Mouse (Mus musculus): Measurements from ENCODE around the gene Mpz. TPM values are rescaled to one million over a fixed set of nuclear protein-coding genes. Genes with fewer than 3 reads are reported as not detected.

The Mpz gene
- not detected for polyA plus RNA-seq (2017; shearing (Covaris generic))

GRCm38 (mm10) chr1:171149974-171150760 is at the start of gene Mpz, which contains the start of gene Sdhc:
TSS of gene Mpz (plus strand) at chr1:171150711.
TSS of gene Sdhc (minus strand) at chr1:171150603.
- ATAC-seq: peak; percentile 100

- ATAC-seq: no peak
Observed at GRCm38 (mm10) chr1:171101033-171101432, 49.5 kb upstream of the Mpz start.

DNA sequence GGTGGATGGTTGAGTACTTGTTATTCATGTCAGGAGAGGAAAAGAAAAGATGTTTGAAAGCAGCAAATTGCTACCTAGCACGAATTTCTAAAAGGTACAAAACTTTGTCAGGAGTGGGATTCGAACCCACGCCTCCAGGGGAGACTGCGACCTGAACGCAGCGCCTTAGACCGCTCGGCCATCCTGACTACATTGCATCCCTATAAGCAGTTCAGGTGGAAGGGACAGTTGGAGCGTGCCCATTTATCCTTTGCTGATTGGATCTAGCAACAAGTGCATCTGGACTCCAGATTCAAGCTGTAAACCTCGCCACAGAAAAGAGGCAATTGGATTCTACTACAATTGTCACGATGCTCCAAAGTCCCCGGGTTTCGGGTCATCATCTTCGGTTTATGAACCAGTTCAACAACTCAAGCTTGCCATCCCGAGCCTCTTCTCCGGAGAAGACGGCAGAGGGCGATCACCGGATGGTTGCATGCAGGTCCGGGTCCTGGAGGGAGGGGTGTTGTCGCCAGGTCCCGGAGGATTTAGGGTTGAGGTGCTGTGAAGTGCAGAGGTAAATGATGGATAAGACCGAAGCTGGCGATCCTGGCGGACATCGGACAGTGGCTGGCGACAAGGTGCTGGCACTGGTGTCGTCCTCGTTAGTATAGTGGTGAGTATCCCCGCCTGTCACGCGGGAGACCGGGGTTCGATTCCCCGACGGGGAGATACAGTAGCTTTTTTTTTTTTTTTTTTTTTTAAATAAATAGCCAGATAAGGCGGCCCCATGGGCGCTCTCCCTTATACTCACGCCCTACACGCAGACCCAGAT is 48.6 kb upstream of the Mpz start:
- peak; percentile 70 for ATAC-seq

DNA sequence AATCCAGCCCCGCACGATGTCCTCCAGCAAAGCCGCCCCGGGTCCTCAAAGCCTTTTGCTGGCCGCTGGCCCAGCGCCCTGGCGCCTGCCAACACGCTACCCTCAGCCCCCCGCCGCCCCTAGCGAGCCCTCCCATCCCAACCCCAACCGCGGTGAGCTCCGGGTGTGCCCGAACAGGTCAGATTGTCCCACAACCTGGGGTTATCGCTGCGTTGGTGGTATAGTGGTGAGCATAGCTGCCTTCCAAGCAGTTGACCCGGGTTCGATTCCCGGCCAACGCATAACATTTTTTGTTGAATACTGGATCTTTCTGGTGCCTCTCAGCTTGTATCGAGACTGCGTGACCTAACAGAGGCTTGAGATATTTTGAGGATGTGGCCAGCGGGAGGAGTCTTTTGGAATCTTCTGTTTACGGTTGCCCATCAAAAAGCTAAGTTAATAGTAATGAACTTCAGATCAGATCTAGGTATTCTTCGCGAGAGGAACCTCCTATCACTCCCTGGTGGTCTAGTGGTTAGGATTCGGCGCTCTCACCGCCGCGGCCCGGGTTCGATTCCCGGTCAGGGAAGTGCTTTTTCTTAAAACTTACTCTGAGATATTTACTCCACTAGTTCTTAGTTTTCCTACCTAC is 47.8 kb upstream of the Mpz start:
- ATAC-seq: peak; percentile 57

- peak; percentile 36 for ATAC-seq
Observed at GRCm38 (mm10) chr1:171103179-171103840, 47.2 kb upstream of the Mpz start.

GRCm38 (mm10) chr1:171105226-171105625 is 45.3 kb upstream of the Mpz start:
- ATAC-seq: no peak

- ATAC-seq: no peak
Observed at GRCm38 (mm10) chr1:171109620-171110019, 40.9 kb upstream of the Mpz start.

GRCm38 (mm10) chr1:171110659-171111019 is 39.9 kb upstream of the Mpz start:
- ATAC-seq: no peak

GRCm38 (mm10) chr1:171111020-171111780 is 39.3 kb upstream of the Mpz start:
- ATAC-seq: peak; percentile 77

- peak; percentile 1 for ATAC-seq
Observed at GRCm38 (mm10) chr1:171111781-171112575, 38.5 kb upstream of the Mpz start.

GRCm38 (mm10) chr1:171112986-171113385 is 37.5 kb upstream of the Mpz start:
- ATAC-seq: no peak

DNA sequence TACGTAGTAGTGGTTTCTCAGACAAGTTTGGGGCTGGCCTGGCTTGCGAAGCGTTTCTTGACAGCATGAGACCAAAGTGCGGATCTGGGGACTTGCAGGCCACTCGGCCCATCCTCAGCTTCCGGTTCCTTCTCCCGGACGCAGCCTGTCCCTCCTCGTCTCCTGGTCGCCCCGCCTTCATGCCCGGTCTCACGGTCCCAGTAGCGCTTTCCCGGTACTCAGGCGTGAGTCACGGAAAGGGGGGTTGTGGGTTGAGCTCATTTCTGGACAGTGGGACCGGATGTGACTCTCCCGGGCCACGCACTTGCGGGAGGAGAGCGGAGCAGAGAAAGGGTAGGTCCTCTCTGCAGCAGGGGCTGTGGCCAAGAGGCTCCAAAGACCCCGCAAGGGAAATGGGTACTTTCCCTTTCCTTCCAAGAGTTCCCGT is 36.6 kb upstream of the Mpz start, which contains the start of gene Cfap126:
TSS of gene Cfap126 (plus strand) at position 46 of the 427 bp plus-strand sequence.
- ATAC-seq: peak; percentile 38

DNA sequence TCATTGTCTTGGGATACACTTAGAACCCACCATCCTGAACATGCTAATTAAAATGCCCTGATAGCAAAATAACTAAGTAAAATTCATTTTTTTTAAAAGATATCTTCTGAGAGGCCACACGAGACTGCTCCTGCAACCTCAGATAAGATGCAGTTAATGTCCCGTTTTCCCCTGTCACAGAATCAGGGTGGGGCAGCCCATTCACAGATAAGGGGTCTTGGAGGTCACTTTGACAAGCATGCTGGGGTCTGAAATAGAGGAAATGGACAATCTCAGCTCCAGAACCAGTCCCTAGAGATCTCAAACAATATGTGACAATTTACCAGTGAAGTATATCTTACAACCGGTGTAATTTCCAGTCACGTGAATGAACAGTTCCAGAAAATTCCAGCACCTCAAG is 34.2 kb upstream of the Mpz start:
- ATAC-seq: no peak

DNA sequence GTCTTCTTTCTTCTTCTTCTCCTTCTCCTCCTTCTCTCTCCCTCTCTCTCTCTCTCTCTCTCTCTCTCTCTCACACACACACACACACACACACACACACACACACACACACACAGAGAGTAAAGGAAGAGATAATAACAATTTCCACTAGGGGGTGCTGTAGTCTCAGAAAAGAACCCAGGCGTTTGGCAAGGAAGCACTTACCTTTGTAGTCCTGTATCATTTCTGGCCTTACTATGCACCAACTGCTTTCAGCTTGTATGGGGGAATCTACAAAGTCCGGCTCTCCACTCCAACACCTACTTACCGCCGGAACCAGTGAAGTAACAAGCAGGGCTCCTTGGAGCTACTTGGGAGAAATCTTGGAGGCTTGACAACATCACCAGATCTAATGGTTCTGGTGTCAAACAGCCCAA is 32.2 kb upstream of the Mpz start:
- peak; percentile 50 for ATAC-seq

- ATAC-seq: no peak
Observed at GRCm38 (mm10) chr1:171118996-171119395, 31.5 kb upstream of the Mpz start.

DNA sequence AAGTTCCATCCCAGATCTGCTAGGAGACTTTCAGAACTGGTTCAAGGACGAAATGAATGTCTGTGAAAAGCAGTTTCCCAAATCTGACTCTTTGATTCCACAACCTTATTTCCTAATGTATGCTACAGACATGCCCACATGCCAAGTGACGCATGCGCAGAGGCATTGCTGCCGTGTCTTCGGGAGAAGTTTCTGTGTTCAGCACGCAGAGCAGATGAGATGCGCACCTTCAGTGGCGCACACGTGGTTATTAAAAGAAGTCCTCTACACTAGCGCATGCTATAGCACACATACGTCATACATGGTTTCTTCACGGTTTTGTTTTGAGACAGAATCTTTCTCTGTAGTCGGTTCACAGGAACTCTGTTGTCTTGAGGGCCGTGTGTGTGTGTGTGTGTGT is 31.1 kb upstream of the Mpz start:
- no peak for ATAC-seq

GRCm38 (mm10) chr1:171120893-171121292 is 29.6 kb upstream of the Mpz start:
- no peak for ATAC-seq

GRCm38 (mm10) chr1:171121839-171122238 is 28.7 kb upstream of the Mpz start:
- no peak for ATAC-seq

DNA sequence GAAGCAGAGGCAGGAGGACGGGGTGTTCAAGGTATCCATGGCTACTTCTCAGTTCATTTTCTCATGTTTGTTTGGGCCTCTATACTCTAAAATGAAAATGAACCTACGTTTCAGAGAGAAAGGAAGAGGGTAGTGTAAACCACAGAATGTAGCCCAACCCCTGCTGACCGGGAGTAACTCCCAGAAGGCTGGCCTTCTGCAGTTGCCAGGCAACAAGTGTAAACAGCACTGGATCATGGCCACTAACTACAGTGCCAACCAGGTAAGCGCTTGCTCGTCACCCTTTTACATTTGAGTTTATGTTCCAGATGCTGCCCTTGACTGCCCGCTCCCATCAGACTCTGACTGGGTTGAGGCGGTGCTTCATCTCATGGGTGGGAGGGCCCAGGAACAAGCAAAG is 27.6 kb upstream of the Mpz start:
- ATAC-seq: no peak

GRCm38 (mm10) chr1:171124398-171124797 is 26.1 kb upstream of the Mpz start:
- ATAC-seq: no peak

DNA sequence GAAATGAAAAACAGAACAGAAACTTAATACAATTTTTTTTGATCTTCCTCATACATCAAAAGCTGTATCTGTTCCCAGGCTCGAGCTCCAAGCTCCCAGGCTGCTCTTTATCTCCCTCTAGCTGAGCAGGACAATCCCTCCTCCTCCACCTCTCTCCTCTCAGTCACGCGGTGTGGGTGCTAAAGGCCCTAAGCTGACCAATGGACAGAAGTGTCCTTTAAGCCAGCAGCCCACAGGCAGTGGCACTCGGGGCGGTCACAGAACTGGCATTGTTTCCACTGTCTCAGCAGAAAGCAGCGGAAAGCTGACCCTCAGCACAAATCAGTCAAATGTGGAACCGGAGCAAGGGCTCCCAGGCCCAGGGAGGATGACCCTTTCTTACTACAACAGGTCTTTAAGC is 21.3 kb upstream of the Mpz start:
- ATAC-seq: no peak
